Mouse (Mus musculus) stomach, postnatal 0 days (tissue): ENCODE results near the gene Thbs1.

ENCODE experiments used
- CTCF ChIP-seq: IDR thresholded peaks from 2 replicates; pipeline ENCODE4 v1.5.1; 2016; ENCODE audit warnings: antibody characterized with exemption, low read depth, mild to moderate bottlenecking, moderate library complexity
- EP300 ChIP-seq: optimal IDR thresholded peaks from 2 replicates; pipeline ENCODE3; 2016; ENCODE audit warnings: antibody characterized with exemption

DNA sequence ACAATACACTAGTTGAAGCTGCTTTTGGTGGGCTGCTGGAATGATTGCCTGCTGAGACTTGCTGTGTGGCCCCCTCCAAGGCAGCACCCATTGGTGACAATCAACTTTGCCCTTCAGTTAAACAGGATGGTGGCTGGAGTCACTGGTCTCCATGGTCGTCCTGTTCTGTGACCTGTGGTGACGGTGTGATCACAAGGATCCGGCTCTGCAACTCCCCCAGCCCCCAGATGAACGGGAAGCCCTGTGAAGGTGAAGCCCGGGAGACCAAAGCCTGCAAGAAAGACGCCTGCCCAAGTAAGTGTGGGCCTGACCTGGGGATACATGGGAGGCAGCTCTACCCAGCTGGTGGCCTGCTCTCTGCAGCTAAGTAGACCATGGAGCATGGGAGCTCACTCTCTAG, 6.4 kb downstream of the Thbs1 start:
- no peak for TF ChIP-seq CTCF
- TF ChIP-seq EP300, result no peak
